Mouse (Mus musculus) kidney, postnatal 10 days (tissue): ENCODE data around the gene Cd70.

Experiments used
- DNase-seq: peaks from one replicate; pipeline ENCODE4 v3.0.0; 2021; ENCODE audit warnings: mixed read lengths

The Cd70 gene

GRCm38 (mm10) chr17:57148994-57149803 is at the start of gene Cd70:
Gene Cd70, minus strand, starts transcription at chr17:57149777.
- peak; percentile 21 for DNase-seq

GRCm38 (mm10) chr17:57198252-57198651 is 48.7 kb upstream of the Cd70 start:
- no peak for DNase-seq

DNA sequence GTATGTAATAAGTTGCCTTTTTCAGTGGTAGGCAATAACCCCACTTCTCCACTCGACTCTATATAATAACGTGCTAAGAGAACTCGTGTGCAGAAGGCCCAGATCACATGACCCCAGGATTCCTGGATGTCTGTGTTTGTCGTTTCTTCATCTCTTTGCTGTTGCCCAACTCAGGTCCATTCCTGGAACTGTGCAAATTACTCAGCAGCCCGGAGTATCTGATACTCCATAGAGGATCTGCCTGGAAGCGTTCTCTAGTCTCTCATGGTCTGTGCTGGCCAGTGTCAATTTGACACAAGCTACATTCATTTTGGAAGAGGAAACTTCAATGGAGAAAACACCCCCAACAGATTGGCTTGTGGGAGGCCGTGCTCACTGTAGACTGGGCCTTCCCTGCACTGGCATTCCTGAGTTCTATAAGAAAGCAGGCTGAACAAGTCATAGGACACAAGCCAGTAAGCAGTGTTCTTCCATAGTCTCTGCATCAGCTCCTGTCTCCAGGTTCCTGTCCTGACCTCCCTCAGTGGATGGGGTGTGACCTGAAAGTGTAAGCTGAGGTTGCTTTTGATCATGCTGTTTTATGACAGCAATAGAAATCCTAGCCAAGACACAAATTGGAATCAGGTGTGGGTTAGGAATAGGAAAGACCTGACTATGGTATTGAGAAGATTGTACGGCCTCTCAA is 45.9 kb upstream of the Cd70 start:
- DNase-seq: no peak

GRCm38 (mm10) chr17:57194771-57195170 is 45.2 kb upstream of the Cd70 start:
- DNase-seq: no peak

DNA sequence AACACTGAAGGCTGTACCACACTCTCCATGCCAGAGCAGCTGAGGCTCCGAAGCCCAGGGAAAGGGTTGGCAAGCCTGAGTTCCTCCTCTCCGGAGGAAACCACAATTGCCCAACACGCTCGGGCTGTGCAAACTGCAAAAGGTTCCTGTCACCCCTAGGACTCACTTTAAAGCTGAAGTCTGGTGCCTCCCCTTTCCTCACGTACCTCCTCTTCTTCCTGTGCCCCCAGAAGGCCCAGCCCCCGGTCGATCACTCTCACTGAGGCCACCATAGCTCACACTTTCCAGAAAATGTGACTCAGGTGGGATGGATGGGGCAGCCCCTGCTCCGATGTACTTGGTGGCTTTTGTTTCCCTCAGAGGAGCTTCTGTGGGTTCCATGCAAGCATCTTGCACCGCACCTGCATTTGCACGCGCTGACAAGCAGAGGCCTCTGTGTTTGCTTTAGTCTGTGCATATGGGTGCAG is 44.5 kb upstream of the Cd70 start, which contains the start of gene Tnfsf14:
TSS of gene Tnfsf14 (minus strand) at position 137 of the 467 bp plus-strand sequence.
- no peak for DNase-seq

DNA sequence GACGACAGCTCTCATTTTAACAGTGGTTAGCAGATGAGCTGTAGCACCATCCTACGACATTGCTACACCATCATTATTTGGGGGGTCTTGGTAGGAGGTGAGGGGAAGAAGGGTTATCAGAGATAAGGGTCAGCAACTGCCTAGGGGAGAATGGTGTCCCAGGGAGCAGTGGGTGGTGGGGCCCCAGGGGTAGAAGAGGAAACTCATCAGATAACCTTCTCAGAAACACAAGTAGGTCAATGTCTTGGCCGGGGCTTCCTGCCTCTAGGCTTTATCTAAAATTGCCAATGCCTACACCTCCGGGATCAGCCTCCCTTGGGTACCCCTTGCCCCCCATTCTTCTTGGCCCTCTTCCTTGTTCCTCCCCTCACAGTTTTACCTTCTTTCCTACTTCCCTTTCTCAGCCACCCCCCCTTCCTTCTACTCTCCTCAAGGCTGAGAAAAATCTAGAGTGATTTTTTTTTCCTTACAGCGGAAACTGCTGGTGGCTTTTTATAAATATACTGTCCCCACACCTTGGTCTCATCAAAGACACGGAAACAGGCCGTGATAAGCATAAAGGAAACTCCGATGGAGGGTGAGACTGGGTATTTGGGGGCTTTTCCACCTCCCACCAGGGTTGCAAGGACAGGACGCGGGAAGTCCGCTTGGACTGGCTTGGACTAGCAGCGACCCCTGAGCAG is 39.1 kb upstream of the Cd70 start:
- DNase-seq: no peak

GRCm38 (mm10) chr17:57185641-57186040 is 36.1 kb upstream of the Cd70 start:
- DNase-seq: no peak

GRCm38 (mm10) chr17:57182871-57183270 is 33.3 kb upstream of the Cd70 start:
- no peak for DNase-seq

DNA sequence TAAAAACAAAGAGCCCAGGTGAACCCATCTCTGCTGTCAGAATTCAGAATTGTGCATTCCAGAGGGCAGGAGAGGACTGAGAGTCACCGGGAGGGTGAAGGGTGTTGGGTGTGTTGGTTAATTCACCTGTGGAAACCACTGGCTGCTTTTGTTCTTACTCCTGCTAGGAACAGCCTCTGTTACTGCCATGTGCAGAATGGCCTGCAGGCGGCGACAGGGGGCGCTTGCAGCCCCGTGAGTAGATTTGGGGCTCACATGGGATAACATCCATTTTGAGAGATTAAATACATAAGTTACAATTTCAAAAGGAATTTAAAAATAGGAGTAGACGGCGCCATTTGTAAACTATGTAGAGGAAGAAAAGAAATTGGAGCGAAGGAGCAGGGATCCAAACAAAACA is 30.8 kb upstream of the Cd70 start:
- peak; percentile 28 for DNase-seq

DNA sequence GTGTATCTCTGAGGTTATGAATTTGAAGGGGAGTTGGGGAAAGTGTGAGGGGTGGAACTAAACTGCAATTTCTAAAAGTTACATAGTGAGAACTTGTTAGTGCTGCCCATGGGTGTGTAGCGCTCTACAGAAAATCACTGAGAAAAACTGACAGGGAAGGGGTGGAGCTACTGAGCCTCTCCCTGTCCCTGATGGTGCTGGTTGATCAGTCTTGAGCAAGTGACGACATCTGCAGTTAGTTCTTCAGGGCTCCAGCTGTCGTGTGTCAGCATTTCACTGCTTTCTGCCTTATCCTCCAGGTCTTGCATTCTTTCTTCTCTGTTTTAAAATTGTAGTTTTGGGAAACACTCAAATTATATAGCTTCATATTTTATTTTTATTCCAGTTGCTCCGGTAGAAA is 23.8 kb upstream of the Cd70 start:
- DNase-seq: no peak

- no peak for DNase-seq
These were observed 22.8 kb upstream of the Cd70 start for GRCm38 (mm10) chr17:57172378-57172777.

GRCm38 (mm10) chr17:57170616-57171260 is 21.2 kb upstream of the Cd70 start:
- DNase-seq: no peak

- peak; percentile 95 for DNase-seq
These were observed 17.5 kb upstream of the Cd70 start for GRCm38 (mm10) chr17:57166800-57167791.

DNA sequence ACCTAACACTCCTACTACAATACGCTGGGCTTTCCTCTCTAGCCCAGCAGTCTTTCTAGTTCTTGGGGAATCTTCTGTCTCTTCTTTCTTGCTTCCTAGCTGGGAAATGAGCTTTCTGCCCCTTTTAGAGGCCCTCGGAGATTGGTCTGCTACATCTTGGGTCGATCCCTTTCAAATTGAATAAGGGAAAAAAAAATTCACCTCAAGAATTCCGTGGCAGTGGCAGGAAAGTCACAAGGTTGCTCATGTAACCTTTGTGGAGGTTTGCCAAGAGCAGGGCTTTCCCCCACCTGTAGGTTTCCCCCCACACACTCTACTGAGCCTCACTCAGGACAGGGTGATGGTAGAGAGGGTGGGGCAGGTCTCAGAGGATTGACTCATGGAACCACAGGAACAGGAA is 4.2 kb upstream of the Cd70 start:
- no peak for DNase-seq

DNA sequence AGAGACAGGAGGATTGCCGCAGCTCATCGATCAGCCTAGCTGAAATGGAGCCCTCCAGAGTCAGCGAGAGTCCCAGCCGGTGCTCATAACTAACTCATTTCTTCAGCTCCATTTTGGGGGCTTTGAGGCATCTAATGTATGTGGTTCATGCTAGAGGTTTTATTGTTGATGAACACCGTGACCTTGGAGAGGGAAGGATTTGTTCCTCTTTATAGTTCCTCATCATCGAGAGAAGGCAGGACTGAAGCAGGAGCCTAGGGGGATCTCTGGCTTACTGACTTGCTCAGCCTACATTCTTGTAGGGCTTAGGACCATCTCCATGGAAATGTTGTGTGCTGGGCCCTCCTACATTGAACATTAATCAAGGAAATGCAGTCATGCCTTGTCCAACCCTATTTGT is 3.4 kb upstream of the Cd70 start:
- no peak for DNase-seq

DNA sequence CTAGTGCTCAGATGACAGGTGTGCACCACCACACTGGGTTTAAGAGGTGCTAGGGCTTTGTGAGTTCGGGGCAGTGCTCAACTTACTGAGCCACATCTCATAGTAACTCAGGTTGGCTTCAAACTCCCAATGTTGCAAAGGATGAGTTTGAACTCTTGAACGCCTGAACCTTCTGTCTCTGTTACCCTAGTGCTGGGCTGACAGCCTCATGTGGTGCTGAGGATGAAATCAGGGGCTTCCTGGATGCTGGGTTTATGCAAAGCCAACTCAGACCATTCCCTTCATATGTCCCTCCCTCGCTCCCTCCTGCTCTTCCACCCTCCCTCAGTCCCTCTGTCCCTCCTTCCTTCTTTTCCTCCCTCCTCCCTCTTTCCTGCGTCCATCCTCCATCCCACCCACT is 1.2 kb downstream of the Cd70 start:
- DNase-seq: no peak

DNA sequence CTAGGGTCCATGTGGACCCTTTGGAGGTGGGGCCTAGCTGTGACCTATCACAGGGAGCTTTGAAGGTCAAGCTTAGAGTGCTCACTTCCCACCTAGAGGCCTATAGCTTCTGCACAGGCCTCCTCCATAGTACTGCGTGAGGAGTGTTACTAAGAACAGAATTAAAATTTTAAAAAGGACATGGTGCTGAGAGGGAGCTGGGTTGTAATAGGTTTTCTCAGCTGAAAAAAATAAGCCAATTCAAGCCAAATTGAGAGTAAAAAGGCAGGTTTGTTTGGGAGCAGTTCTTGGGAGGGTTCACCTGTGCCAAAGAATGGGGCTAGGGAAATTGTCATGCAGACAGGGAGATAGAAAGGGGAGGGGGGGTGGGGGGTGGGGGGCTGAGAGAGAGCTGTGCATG is 4.5 kb downstream of the Cd70 start:
- DNase-seq: no peak

- no peak for DNase-seq
These were observed 5.9 kb downstream of the Cd70 start for GRCm38 (mm10) chr17:57143704-57144103.

DNA sequence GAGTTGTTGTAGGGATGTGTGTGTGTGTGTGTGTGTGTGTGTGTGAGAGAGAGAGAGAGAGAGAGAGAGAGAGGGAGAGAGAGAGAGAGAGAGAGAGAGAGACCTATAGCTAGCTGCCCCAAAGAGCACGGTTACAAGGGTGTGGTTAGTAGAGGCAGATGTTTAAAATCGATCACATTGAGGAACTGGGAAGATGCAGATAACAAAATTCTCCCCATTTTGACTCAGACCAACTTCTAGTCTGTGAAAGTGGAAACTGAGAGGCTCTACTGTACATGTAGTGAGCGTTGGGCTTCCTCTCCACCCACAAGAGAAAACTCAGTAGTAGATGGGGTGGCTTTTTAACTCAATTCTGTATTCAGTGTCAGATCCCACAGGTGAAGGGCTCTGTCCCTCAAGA is 9.9 kb downstream of the Cd70 start:
- DNase-seq: no peak

GRCm38 (mm10) chr17:57138676-57139075 is 10.9 kb downstream of the Cd70 start:
- no peak for DNase-seq

DNA sequence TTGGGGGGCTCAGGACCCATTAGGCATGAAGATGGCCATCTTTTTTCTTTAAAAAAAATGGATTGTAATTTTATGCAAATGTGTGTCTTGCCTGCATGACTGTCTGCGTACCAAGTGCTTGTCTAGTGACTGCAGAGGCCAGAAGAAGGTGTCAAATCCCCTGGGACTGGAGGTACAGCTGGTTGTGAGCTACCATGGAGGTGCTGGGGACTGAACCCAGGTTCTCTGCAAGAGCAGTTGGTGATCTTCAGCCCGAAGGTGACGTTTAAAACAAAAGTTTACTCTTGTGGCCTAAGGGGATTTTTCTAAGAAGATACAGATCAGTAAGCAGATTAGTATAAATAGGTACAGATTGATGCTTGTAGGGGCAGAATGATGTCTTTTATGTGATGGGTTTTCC is 13.9 kb downstream of the Cd70 start:
- DNase-seq: no peak

DNA sequence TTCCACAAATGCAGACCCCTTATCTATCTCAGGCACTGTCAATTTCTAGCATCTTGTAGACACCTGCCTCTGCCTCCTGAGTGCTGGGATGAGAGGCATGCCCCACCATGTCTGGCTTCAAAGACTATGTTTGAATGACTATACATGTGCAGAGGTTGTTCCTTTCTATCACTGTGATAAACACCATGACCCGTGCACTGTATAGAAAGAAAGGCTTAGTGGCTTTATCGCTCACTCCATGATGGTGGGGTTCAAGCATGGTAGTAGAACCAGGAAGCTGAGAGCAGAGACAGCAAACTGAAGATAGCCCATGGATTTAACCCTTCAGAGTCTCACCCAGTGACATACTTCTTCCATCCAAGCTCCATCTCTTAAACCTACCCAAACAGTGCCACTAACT is 14.9 kb downstream of the Cd70 start:
- DNase-seq: no peak
